Mouse (Mus musculus): ENCODE data around the gene Trpm5.

GRCm38 (mm10) chr7:143044826-143045206, 49.6 kb downstream of the Trpm5 start:
- TF ChIP-seq SIN3A (IDR thresholded peaks at IDR 0.05; ENCODE audit: low read length) (no peak), ZNF384 (IDR thresholded peaks at IDR 0.05; ENCODE audit: low read depth, low read length) (no peak), POLR2A (IDR thresholded peaks at IDR 0.05; ENCODE audit: control insufficient read depth in 1 of 2, insufficient read depth in 1 of 2, low read depth in 1 of 2, low read length in 2 of 2, poor library complexity in 1 of 2) (no peak)

Data from MEL (cell line).